Mouse (Mus musculus) cerebellum, adult 11-12 months (tissue): ENCODE measurements around the gene Kirrel2.

ENCODE experiments used
- DNase-seq: peaks from one replicate; pipeline ENCODE4 v3.0.0; 2022

Kirrel2 gene

GRCm38 (mm10) chr7:30411023-30411422, 46.5 kb downstream of the Kirrel2 start:
- DNase-seq: no peak

GRCm38 (mm10) chr7:30409789-30410188, 47.7 kb downstream of the Kirrel2 start:
- no peak for DNase-seq

GRCm38 (mm10) chr7:30408639-30409038, 48.9 kb downstream of the Kirrel2 start:
- no peak for DNase-seq

GRCm38 (mm10) chr7:30402343-30402742, 55.1 kb downstream of the Kirrel2 start:
- DNase-seq: no peak

- DNase-seq: no peak
Observed at GRCm38 (mm10) chr7:30399671-30400070, 57.8 kb downstream of the Kirrel2 start.
